Mouse (Mus musculus): Measurements from ENCODE around the gene Tex52. TPM values are rescaled to one million over a fixed set of nuclear protein-coding genes. Genes with fewer than 3 reads are reported as not detected.

The Tex52 gene
- polyA plus RNA-seq (2014; fragmentation: Nextera tagmentation; extraction: Ambion mirVana), result 0.21 and 0.42 TPM in 2 replicates

- 0 out of 2 replicates have a peak, but pooled peaks have one; percentile 37 for ATAC-seq (replicated peaks; ENCODE audit: insufficient number of reproducible peaks, low FRiP score, low TSS enrichment)
- peaks cover 43% of the 10 kb centered on the region for H3K36me3 ChIP-seq (ENCODE audit: control insufficient read depth, insufficient read depth, low read length)
- WGBS (ENCODE audit: insufficient replicate concordance), result 35% methylated on average over 6 of the region's 6 CpGs
- peaks cover 7% of the 10 kb centered on the region; the same call in 1 of the 2 replicates for H3K4me1 ChIP-seq (ENCODE audit: control insufficient read depth, insufficient read depth, low read length)
- no peak within 1 kb of the TSS for H3K4me3 ChIP-seq (ENCODE audit: low read depth, low read length)
- no peak within 1 kb of the TSS for H3K27ac ChIP-seq (ENCODE audit: low read depth, low read length)
- H3K27me3 ChIP-seq (ENCODE audit: control insufficient read depth, insufficient read depth, low read length), result no peaks in the 10 kb centered on the region
- H3K4me2 ChIP-seq, result no peak within 1 kb of the TSS
- H3K9me3 ChIP-seq (replicated peaks; ENCODE audit: control insufficient read depth, low read length), result no peaks in the 10 kb centered on the region
- H3K9ac ChIP-seq (ENCODE audit: low read depth, low read length), result no peak within 1 kb of the TSS
These were observed at the start of gene Tex52, which contains the start of gene Gm44596 for GRCm38 (mm10) chr6:128375192-128375591. Gene Tex52 (plus strand): TSS chr6:128375456. Gene Gm44596 (plus strand): TSS chr6:128375503.

- Histone ChIP-seq H3K4me3 (ENCODE audit: low read depth, low read length) (no peak overlapping the region), H3K4me2 (peak overlapping the region; percentile 9; the same call in 1 of the 2 replicates), H3K27ac (ENCODE audit: low read depth, low read length) (no peak overlapping the region), H3K9ac (ENCODE audit: low read depth, low read length) (no peak overlapping the region), H3K9me3 (replicated peaks; ENCODE audit: control insufficient read depth, low read length) (no peaks in the 10 kb centered on the region), H3K36me3 (ENCODE audit: control insufficient read depth, insufficient read depth, low read length) (peaks cover 18% of the 10 kb centered on the region), H3K27me3 (ENCODE audit: control insufficient read depth, insufficient read depth, low read length) (no peaks in the 10 kb centered on the region), H3K4me1 (ENCODE audit: control insufficient read depth, insufficient read depth, low read length) (peaks cover 10% of the 10 kb centered on the region; the same call in 1 of the 2 replicates)
- no peak; the same call in 1 of the 2 replicates for ATAC-seq (replicated peaks; ENCODE audit: insufficient number of reproducible peaks, low FRiP score, low TSS enrichment)
- 17% methylated on average over 12 of the region's 12 CpGs for WGBS (ENCODE audit: insufficient replicate concordance)
These were observed 40.7 kb upstream of the Tex52 start for GRCm38 (mm10) chr6:128334397-128335124.

- ATAC-seq (replicated peaks; ENCODE audit: insufficient number of reproducible peaks, low FRiP score, low TSS enrichment), result no peak
- Histone ChIP-seq H3K9ac (ENCODE audit: low read depth, low read length) (no peak overlapping the region), H3K9me3 (replicated peaks; ENCODE audit: control insufficient read depth, low read length) (no peaks in the 10 kb centered on the region), H3K4me1 (ENCODE audit: control insufficient read depth, insufficient read depth, low read length) (peaks cover 10% of the 10 kb centered on the region; the same call in 1 of the 2 replicates), H3K27me3 (ENCODE audit: control insufficient read depth, insufficient read depth, low read length) (no peaks in the 10 kb centered on the region), H3K4me2 (no peak overlapping the region), H3K4me3 (ENCODE audit: low read depth, low read length) (no peak overlapping the region), H3K36me3 (ENCODE audit: control insufficient read depth, insufficient read depth, low read length) (0 out of 2 replicates have a peak, but pooled peaks cover 6% of the 10 kb centered on the region), H3K27ac (ENCODE audit: low read depth, low read length) (no peak overlapping the region)
- WGBS (ENCODE audit: insufficient replicate concordance), result 80% methylated on average over 7 of the region's 7 CpGs
These were observed 37.8 kb upstream of the Tex52 start for GRCm38 (mm10) chr6:128337467-128337866.

GRCm38 (mm10) chr6:128338876-128339275 lies 36.4 kb upstream of the Tex52 start:
- 41% methylated on average over 5 of the region's 5 CpGs for WGBS (ENCODE audit: insufficient replicate concordance)
- no peak overlapping the region for H3K4me2 ChIP-seq
- no peaks in the 10 kb centered on the region for H3K9me3 ChIP-seq (replicated peaks; ENCODE audit: control insufficient read depth, low read length)
- H3K27ac ChIP-seq (ENCODE audit: low read depth, low read length), result no peak overlapping the region
- 0 out of 2 replicates have a peak, but pooled peaks cover 3% of the 10 kb centered on the region for H3K36me3 ChIP-seq (ENCODE audit: control insufficient read depth, insufficient read depth, low read length)
- H3K4me3 ChIP-seq (ENCODE audit: low read depth, low read length), result no peak overlapping the region
- H3K27me3 ChIP-seq (ENCODE audit: control insufficient read depth, insufficient read depth, low read length), result no peaks in the 10 kb centered on the region
- H3K4me1 ChIP-seq (ENCODE audit: control insufficient read depth, insufficient read depth, low read length), result peaks cover 10% of the 10 kb centered on the region; the same call in 1 of the 2 replicates
- no peak for ATAC-seq (replicated peaks; ENCODE audit: insufficient number of reproducible peaks, low FRiP score, low TSS enrichment)
- no peak overlapping the region for H3K9ac ChIP-seq (ENCODE audit: low read depth, low read length)

GRCm38 (mm10) chr6:128341956-128342723 lies 33.1 kb upstream of the Tex52 start:
- ATAC-seq (replicated peaks; ENCODE audit: insufficient number of reproducible peaks, low FRiP score, low TSS enrichment), result no peak
- Histone ChIP-seq H3K4me2 (no peak overlapping the region), H3K9me3 (replicated peaks; ENCODE audit: control insufficient read depth, low read length) (no peaks in the 10 kb centered on the region), H3K9ac (ENCODE audit: low read depth, low read length) (no peak overlapping the region), H3K36me3 (ENCODE audit: control insufficient read depth, insufficient read depth, low read length) (no peaks in the 10 kb centered on the region), H3K27ac (ENCODE audit: low read depth, low read length) (no peak overlapping the region), H3K4me1 (ENCODE audit: control insufficient read depth, insufficient read depth, low read length) (peaks cover 7% of the 10 kb centered on the region; the same call in 1 of the 2 replicates), H3K27me3 (ENCODE audit: control insufficient read depth, insufficient read depth, low read length) (no peaks in the 10 kb centered on the region), H3K4me3 (ENCODE audit: low read depth, low read length) (no peak overlapping the region)
- WGBS (ENCODE audit: insufficient replicate concordance), result 93% methylated on average over 11 of the region's 11 CpGs

GRCm38 (mm10) chr6:128345623-128346022 lies 29.6 kb upstream of the Tex52 start:
- 75% methylated on average over 10 of the region's 10 CpGs for WGBS (ENCODE audit: insufficient replicate concordance)
- Histone ChIP-seq H3K36me3 (ENCODE audit: control insufficient read depth, insufficient read depth, low read length) (no peaks in the 10 kb centered on the region), H3K4me2 (no peak overlapping the region), H3K27ac (ENCODE audit: low read depth, low read length) (no peak overlapping the region), H3K9ac (ENCODE audit: low read depth, low read length) (no peak overlapping the region), H3K4me1 (ENCODE audit: control insufficient read depth, insufficient read depth, low read length) (no peaks in the 10 kb centered on the region), H3K9me3 (replicated peaks; ENCODE audit: control insufficient read depth, low read length) (no peaks in the 10 kb centered on the region), H3K4me3 (ENCODE audit: low read depth, low read length) (no peak overlapping the region), H3K27me3 (ENCODE audit: control insufficient read depth, insufficient read depth, low read length) (no peaks in the 10 kb centered on the region)
- ATAC-seq (replicated peaks; ENCODE audit: insufficient number of reproducible peaks, low FRiP score, low TSS enrichment), result no peak

- 91% methylated on average over 6 of the region's 6 CpGs for WGBS (ENCODE audit: insufficient replicate concordance)
- H3K9ac ChIP-seq (ENCODE audit: low read depth, low read length), result no peak overlapping the region
- no peak overlapping the region for H3K4me2 ChIP-seq
- 0 out of 2 replicates have a peak, but pooled peaks cover 2% of the 10 kb centered on the region for H3K36me3 ChIP-seq (ENCODE audit: control insufficient read depth, insufficient read depth, low read length)
- H3K27me3 ChIP-seq (ENCODE audit: control insufficient read depth, insufficient read depth, low read length), result no peaks in the 10 kb centered on the region
- H3K27ac ChIP-seq (ENCODE audit: low read depth, low read length), result no peak overlapping the region
- no peak overlapping the region for H3K4me3 ChIP-seq (ENCODE audit: low read depth, low read length)
- ATAC-seq (replicated peaks; ENCODE audit: insufficient number of reproducible peaks, low FRiP score, low TSS enrichment), result no peak
- no peaks in the 10 kb centered on the region for H3K9me3 ChIP-seq (replicated peaks; ENCODE audit: control insufficient read depth, low read length)
- H3K4me1 ChIP-seq (ENCODE audit: control insufficient read depth, insufficient read depth, low read length), result no peaks in the 10 kb centered on the region
These were observed 28.5 kb upstream of the Tex52 start for GRCm38 (mm10) chr6:128346782-128347181.

GRCm38 (mm10) chr6:128349711-128350110 lies 25.5 kb upstream of the Tex52 start:
- no peak for ATAC-seq (replicated peaks; ENCODE audit: insufficient number of reproducible peaks, low FRiP score, low TSS enrichment)
- no peak overlapping the region for H3K9ac ChIP-seq (ENCODE audit: low read depth, low read length)
- no peaks in the 10 kb centered on the region for H3K9me3 ChIP-seq (replicated peaks; ENCODE audit: control insufficient read depth, low read length)
- WGBS (ENCODE audit: insufficient replicate concordance), result 63% methylated on average over 7 of the region's 7 CpGs
- H3K4me1 ChIP-seq (ENCODE audit: control insufficient read depth, insufficient read depth, low read length), result 0 out of 2 replicates have a peak, but pooled peaks cover 3% of the 10 kb centered on the region
- H3K36me3 ChIP-seq (ENCODE audit: control insufficient read depth, insufficient read depth, low read length), result 0 out of 2 replicates have a peak, but pooled peaks cover 2% of the 10 kb centered on the region
- H3K27ac ChIP-seq (ENCODE audit: low read depth, low read length), result no peak overlapping the region
- H3K4me2 ChIP-seq, result no peak overlapping the region
- no peaks in the 10 kb centered on the region for H3K27me3 ChIP-seq (ENCODE audit: control insufficient read depth, insufficient read depth, low read length)
- no peak overlapping the region for H3K4me3 ChIP-seq (ENCODE audit: low read depth, low read length)
